Mouse (Mus musculus): ENCODE measurements around the gene Erfe. TPM values are rescaled to one million over a fixed set of nuclear protein-coding genes. Genes with fewer than 3 reads are reported as not detected.

Erfe gene
- polyA plus RNA-seq, 1 experiment: 2.2 TPM

DNA sequence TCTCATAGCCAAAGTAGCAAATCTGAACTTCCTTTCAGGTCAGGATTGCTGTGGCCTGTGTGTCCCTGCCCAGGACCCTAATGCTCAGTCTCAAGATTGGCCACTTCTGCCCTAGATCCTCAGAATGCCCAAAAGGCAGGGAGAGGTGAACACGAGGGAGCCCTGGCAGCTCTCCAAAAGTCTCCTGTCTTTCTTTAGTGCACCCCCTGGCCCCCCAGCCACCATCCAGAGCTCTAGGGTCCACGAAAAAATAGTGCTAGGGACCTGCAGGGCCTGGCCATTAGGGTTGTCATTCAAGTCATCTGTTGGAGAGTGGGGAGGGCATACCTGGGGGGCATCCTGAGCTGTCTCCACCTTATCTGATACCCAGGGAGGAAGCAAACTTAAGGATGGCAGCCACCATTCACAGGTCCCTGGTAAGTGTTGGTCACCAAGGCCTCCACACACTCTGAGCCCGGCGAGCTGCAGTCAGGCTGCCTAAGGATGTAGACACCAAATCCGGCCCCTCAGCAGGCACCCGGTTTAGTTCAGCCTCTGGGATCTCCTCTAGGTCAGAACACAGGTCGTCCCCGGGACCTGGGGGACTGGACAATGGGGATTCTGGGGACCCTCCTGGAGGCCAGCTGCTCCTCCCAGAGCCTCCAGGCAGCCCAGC lies 45.5 kb downstream of the Erfe start:
- TF ChIP-seq GATA1 (IDR thresholded peaks at IDR 0.05; ENCODE audit: low read length): no peak

GRCm38 (mm10) chr1:91412286-91413029 lies 46.2 kb downstream of the Erfe start:
- TF ChIP-seq GATA1 (IDR thresholded peaks at IDR 0.05; ENCODE audit: low read length): no peak

- no peak for TF ChIP-seq GATA1 (IDR thresholded peaks at IDR 0.05; ENCODE audit: low read length)
These were observed 46.8 kb downstream of the Erfe start for GRCm38 (mm10) chr1:91413030-91413506.

GRCm38 (mm10) chr1:91413536-91413897 lies 47.3 kb downstream of the Erfe start:
- TF ChIP-seq GATA1 (IDR thresholded peaks at IDR 0.05; ENCODE audit: low read length): no peak

DNA sequence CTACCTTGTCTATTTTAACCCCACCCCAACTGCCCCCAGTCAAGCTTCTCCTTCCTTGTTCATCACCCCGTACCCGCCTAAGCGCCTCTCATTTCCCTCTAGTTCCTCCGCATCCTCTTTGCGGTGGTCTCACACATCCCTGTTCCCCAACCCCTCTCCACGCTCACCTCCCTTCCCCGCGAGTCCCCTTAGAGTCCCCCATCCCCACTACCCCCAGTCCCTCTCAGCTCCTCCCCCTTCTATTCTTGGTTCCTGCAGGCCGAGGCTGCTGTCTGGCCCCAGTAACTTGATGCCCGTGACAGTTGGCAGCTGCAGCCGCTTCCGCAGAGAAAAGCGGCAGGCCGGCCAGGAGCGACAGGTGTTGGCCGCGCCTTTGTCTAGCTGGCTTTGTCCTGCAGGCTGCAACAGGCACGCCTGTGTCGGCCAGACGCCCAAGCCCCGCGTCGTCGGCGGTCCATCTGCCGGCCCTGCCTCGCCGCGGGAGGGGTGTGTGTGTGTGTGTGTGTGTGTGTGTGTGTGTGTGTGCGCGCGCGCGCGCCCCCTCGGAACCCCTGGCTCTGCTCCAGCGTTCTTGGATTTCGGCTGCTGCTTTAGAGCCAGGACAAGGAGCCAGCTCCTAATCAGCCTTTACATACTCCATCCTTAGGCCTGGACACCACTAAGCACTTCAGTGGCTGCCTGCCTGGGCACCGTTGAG lies 47.8 kb downstream of the Erfe start, which contains the start of gene Hes6:
Gene Hes6, minus strand, starts transcription at position 141 of the 697 bp plus-strand sequence.
- no peak for TF ChIP-seq GATA1 (IDR thresholded peaks at IDR 0.05; ENCODE audit: low read length)

DNA sequence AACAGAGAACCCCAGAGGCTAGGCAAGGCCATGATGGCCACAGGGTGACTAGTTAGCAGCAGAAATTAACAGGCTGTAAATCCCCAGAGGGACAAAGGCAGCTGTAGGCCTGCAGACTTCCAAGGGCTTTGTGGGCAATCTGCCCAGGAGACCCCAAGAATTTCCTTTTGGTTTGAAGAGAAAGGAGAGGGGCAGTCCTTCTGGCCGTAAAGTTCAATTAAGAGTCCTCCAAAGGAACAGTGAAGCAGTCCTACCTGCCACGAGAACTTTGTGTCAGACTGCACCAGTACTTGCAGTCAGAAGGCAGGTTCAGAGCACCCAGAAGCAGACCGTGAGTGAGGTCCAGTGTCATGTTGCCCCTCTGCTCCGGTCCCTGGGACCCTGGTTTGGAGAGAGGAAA lies 48.7 kb downstream of the Erfe start:
- TF ChIP-seq GATA1 (IDR thresholded peaks at IDR 0.05; ENCODE audit: low read length): no peak

DNA sequence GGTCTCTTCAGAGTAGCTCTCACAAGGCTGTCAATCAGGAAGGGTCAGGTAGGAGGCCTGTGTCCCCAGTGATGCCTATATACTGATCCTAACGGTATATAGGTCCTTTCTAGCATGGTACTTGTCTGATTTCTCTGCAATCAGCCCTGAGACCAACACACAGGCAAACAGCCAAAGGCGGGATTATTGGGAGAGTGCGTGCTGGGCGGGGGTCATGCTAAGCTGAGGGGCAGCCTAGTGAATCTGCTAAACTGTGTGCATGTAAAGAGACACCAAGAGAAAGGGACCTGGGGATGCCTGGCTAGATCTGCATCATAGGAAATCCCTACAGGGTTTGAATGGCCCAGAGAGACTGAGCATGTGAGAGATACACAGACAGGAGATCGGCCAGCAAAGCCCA lies 49.1 kb downstream of the Erfe start:
- no peak for TF ChIP-seq GATA1 (IDR thresholded peaks at IDR 0.05; ENCODE audit: low read length)

- no peak for TF ChIP-seq GATA1 (IDR thresholded peaks at IDR 0.05; ENCODE audit: low read length)
These were observed 51.8 kb downstream of the Erfe start for GRCm38 (mm10) chr1:91417991-91418390.

DNA sequence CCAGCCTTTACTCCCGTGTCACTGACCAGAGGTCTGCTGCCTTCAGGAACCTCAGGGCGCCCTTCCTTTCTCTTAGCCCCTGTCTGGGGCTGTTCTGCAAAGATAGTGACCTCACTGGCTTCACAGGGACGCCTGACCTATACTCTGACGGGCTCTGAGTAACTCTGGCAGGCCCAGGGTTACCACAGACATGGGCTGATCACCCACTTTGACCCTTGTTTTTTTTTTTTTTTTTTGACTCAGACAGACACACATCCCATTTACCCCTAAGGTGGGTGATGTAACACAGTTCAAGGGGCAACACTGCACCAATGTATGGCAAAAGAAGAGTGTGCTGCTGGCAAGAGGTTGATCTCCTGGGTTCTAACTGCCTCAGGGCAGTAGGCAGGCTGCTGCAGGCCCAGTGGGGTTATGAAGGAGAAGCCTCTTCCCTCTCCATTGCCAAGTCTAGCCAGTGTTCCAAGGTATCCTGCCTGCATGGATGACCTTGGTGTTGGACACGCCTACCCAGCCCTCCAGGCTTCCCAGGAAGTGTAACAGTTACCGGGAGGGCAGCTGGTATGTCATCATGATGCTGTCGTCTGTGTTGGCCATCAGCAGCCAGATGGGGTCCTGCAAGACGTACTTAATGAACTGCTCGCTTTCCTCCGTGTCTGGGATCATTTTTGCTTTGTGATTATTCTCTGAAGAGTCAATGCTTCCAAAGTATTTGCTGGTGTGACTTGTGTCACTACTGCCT lies 53.8 kb downstream of the Erfe start:
- TF ChIP-seq GATA1 (IDR thresholded peaks at IDR 0.05; ENCODE audit: low read length): no peak

DNA sequence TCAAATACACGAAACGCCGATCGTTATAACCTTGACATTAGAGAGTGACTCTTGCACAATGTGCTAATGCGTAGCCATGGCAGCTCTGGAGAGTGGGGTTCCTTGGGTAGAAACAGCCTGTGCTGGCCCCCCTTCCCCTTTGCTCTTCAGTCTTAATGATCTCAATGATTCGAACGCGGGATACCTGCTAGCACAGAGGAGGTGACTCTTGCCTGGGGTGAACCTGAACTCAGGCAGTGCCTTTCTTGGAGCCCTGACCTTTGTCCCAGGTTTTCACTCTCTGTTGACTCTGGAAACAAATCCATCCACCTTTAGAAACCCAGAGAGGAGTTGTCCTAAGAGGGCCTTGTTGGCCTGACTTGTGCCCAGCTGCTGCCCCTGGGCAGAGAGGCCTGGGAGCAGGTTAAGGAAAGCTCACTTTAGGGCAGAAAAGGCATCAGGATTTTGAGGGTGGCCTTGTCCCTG lies 54.4 kb downstream of the Erfe start:
- TF ChIP-seq GATA1 (IDR thresholded peaks at IDR 0.05; ENCODE audit: low read length): no peak

Other genes with a start within 250 kb of the Erfe start
- gene Rbm44, start 221.3 kb upstream of the Erfe start, polyA plus RNA-seq (2012): not detected in 2 replicates
- not detected in 2 replicates for gene Ramp1, start 186.6 kb upstream of the Erfe start, polyA plus RNA-seq (2012)
- 9.9 and 14.8 TPM in 2 replicates for gene Ube2f, start 116.1 kb upstream of the Erfe start, polyA plus RNA-seq (2012)
- 2.6 and 3.8 TPM in 2 replicates for gene Scly, start 68.1 kb upstream of the Erfe start, polyA plus RNA-seq (2012)
- 0.63 and 0.87 TPM in 2 replicates for gene Espnl, start 44.4 kb upstream of the Erfe start, polyA plus RNA-seq (2012)
- gene Klhl30, start 15.4 kb upstream of the Erfe start, polyA plus RNA-seq (2012): not detected in 2 replicates
- 106 and 149 TPM in 2 replicates for gene Ilkap, start 32.4 kb downstream of the Erfe start, polyA plus RNA-seq (2012)
- gene Hes6, start 47.6 kb downstream of the Erfe start, polyA plus RNA-seq (2012): 52.3 and 62.8 TPM in 2 replicates
- 9.0 and 11.0 TPM in 2 replicates for gene Per2, start 92.9 kb downstream of the Erfe start, polyA plus RNA-seq (2012)
- 19.4 and 22.7 TPM in 2 replicates for gene Traf3ip1, start 128.2 kb downstream of the Erfe start, polyA plus RNA-seq (2012)
- gene Asb1, start 174.1 kb downstream of the Erfe start, polyA plus RNA-seq (2012): 20.4 and 34.3 TPM in 2 replicates

Data from G1E-ER4 (cell line).